Mouse (Mus musculus): ENCODE data around the gene Eif2d.

Eif2d gene

DNA sequence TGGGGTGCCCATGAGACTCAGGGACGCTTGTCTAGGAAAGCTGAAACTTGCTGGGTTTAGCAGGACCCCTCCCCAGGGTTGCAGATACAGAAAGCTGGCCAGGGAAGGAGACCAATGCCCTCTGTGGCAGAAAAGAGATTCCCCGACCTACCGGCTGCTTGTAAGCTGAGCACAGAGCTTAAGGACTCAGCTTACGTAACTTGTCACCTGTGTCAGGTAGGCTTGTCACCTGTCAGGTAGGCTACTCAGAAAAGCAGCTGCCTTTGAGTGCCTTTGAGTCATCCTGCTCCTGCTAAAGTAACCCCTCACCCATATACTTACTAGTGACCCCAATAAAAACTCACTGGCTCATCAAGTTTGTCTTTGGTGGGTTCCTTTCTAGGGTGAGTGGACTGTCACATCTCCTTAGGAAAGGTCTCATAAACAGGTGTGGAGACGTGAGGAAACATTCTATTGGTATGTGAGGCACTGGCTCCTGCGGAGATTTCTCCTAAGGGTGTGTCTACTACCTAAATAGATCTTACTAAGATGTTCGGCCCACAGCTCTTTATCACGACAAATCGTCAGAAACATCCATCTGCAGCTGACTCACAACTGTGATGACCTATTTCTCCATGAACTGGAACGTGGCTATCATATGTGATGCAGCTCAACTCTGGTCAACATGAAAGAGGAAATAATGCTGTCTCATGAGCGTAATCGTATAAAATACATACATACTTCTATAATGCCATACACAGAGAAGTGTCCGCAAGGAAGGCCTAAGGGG is 69.0 kb downstream of the Eif2d start:
- DNase-seq = no peak

DNA sequence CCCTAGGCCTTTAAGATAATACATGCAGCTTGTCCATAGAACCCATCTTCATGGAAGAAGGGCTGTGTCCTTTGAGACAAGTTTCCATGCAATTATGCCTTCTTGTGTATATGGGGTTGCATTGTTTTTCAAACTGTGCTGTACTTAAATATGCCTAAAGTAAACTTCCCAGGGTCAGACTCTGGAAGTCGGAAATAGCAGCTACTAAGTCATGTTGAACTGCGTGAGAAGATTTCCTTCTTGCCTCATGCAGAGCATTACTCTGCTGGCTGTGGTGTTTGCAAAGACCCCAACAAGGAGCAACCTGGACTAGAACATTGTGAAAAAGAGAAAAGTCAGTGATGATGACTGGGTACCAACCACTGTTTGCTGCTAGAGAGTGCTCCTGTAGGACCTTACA is 70.4 kb downstream of the Eif2d start:
- no peak for DNase-seq

DNA sequence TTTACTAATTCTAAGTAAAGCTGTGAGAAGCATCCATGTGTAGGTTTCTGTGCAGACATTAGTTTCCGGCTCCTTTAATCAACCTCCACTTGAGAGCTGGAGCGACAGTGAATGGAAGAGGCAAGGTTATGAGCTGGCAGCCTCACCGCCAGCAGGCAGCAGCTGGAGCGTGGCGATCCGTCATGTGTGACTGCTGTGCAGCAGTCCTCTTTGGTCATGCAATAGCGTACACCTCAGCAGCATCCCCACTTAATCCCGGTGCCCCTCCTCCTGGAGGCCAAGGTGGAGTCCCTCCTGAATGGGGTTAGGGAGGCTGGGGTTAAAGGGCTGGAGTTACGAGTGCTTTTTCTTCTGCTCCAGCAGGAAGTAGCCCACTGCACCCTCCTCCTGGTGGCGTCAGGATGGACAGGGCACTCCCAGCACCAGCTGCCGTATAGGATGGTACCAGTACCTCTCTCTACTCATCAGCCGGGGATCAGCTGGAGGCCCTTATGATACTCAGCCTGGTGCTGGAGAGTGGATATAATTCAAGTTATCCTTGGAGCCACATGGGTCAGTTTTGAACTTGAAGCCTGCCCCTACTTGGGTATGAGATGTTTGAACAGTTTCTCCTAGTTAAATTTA is 72.0 kb downstream of the Eif2d start:
- DNase-seq = no peak

DNA sequence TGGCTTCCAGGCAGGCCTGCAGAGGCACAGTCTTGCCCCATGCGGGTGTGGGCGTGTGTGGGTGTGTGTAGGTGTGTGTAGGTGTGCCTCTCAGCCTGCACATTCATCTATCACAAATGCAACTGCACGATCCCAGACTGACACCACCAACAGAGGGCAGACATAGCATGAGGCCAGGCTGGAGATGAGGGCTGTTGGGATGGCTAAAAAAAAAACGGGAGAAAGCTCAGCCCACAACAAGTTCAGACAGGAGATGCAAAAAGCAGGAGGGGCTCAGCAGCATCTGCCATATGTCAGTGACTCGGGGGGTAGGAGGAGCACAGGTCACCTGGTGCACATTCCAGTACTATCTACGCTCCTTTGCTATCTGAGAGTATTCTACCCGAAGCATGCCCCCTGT is 75.2 kb downstream of the Eif2d start:
- no peak for DNase-seq

DNA sequence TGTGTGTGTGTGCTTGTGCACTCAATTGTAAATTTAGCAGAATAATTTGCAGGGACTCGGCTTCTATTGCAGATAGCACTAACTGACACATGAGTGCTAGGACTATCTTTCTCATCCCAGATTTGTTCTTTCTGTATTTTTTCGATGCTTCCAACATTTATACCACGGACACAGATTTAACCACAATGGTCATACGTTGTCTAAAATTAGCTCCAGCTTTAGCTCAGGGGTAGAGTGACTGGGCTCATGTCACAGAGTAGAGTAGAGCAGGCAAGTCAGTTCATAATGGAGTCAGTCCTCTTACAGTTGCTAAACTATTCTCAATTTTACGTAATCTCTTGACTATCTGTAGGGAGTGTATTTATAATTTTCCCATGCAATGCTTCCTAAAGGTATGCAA is 75.7 kb downstream of the Eif2d start:
- no peak for DNase-seq

DNA sequence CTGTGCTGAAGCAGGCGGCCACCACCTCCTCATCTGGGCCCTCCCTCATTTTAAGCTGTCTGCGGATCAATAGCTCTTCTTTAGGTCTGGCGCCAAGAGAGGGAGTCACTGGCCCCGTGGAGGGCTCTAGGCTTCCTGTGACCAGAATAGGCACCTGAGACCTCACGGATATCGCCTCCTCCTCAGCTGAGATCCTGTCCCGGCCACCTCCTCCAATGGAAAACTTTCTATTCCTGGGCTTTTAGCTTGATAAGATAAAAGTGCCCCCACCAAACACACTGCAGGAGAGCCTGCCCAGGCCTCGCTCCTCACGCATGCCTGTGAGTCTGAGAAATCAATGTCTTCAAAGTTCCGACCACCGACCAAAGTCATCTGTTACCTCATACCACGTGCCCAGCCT is 80.5 kb downstream of the Eif2d start:
- no peak for DNase-seq

DNA sequence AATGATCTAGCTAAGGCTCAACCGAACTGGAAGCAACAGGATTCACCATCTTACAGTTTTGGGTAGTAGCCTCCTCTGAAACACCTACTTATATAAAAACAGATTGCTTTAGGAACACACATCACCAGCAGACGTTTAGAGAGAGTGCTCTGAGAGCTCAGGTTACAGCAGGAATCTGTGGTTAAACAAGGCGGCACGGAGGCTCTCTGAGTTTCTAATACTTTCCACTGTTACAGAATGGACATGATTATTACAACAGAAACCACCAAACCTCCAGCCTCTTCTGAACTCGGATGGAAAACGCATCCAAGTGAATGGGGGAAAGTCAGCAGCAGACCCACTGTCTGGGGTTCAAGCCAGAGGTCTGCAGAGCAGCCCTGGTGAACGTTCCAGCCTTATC is 83.1 kb downstream of the Eif2d start:
- DNase-seq = no peak
